Mouse (Mus musculus): ENCODE data around the gene Skint3. TPM values are rescaled to one million over a fixed set of nuclear protein-coding genes. Genes with fewer than 3 reads are reported as not detected.

The Skint3 gene
- total RNA-seq (2014; rRNA removed; ENCODE audit: low replicate concordance) (not detected in 2 replicates), polyA plus RNA-seq (2015; fragmentation: Nextera tagmentation; extraction: Ambion mirVana) (not detected in 2 replicates)

DNA sequence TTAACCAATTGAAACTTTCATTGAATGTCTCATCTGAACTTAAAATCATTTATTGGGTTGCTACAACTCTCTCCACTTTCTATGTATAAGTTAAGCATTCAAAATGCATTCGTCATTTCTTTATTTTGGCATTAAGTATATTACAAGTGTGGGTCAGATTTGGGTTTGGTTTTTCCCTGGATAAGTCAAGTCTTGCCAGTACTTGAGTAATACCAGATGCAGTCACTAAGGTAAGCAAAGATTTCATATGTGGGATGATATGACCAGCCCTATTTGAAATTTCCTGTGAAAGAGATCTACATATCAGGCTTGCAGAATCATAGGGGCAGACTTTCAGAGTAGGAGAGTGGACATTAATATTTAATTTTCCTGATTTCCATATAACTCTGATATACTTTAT, at the start of gene Skint3:
Gene Skint3, plus strand, starts transcription at position 301 of the 400 bp plus-strand sequence.
- H3K27me3 ChIP-seq (ENCODE audit: control insufficient read depth, insufficient read depth, low read length) = no peaks in the 10 kb centered on the region
- no peak within 1 kb of the TSS for H3K4me3 ChIP-seq (ENCODE audit: low read depth, low read length)
- DNase-seq (ENCODE audit: low spot score) (no peak), ATAC-seq (ENCODE audit: insufficient read depth, low read depth) (no peak)
- no peak within 1 kb of the TSS for H3K4me2 ChIP-seq (ENCODE audit: low read depth, low read length)
- H3K36me3 ChIP-seq (replicated peaks; ENCODE audit: control insufficient read depth, insufficient read depth, low read length) = no peaks in the 10 kb centered on the region
- H3K4me1 ChIP-seq (ENCODE audit: control insufficient read depth, insufficient read depth) = no peaks in the 10 kb centered on the region
- H3K9ac ChIP-seq (replicated peaks; ENCODE audit: low read depth, low read length) = no peak within 1 kb of the TSS
- H3K27ac ChIP-seq (ENCODE audit: low read depth) = no peak within 1 kb of the TSS
- no peak for TF ChIP-seq EP300 (IDR thresholded peaks at IDR 0.05; ENCODE audit: low read depth)
- no peak for TF ChIP-seq CTCF (IDR thresholded peaks at IDR 0.05; ENCODE audit: low read depth)
- 54% methylated on average over 1 of the region's 1 CpGs for WGBS
- H3K9me3 ChIP-seq (replicated peaks; ENCODE audit: control insufficient read depth, low read length) = no peaks in the 10 kb centered on the region

DNA sequence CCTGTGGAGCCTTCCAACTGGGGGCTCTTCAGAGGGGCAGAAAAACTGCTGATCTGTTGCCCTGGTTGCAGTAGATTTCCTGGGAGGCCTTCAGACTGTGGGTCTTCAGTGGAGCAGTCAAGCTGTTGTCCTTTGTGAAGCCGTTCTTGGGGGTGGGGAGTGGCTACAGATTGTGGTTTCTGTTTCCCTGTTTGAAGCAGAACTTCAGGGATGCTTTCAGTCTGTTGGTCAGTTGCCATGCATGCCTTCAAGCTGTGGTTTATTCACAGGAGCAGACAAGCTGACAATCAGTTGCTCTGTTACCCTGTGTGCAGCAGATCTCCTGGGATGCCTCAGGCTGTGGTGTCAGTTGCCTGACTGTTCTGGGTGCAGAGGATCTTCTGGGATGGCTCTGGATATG, 11.4 kb downstream of the Skint3 start:
- DNase-seq (ENCODE audit: low spot score) (no peak), ATAC-seq (ENCODE audit: insufficient read depth, low read depth) (no peak)
- Histone ChIP-seq H3K9ac (replicated peaks; ENCODE audit: low read depth, low read length) (no peak overlapping the region), H3K4me2 (ENCODE audit: low read depth, low read length) (no peak overlapping the region), H3K27me3 (ENCODE audit: control insufficient read depth, insufficient read depth, low read length) (no peaks in the 10 kb centered on the region), H3K4me1 (ENCODE audit: control insufficient read depth, insufficient read depth) (no peaks in the 10 kb centered on the region), H3K9me3 (replicated peaks; ENCODE audit: control insufficient read depth, low read length) (peaks cover 16% of the 10 kb centered on the region; the same call in 1 of the 2 replicates), H3K4me3 (ENCODE audit: low read depth, low read length) (no peak overlapping the region), H3K36me3 (replicated peaks; ENCODE audit: control insufficient read depth, insufficient read depth, low read length) (no peaks in the 10 kb centered on the region), H3K27ac (ENCODE audit: low read depth) (no peak overlapping the region)
- TF ChIP-seq EP300 (IDR thresholded peaks at IDR 0.05; ENCODE audit: low read depth) = no peak
- TF ChIP-seq CTCF (IDR thresholded peaks at IDR 0.05; ENCODE audit: low read depth) = no peak
- 27% methylated on average over 1 of the region's 1 CpGs for WGBS

GRCm38 (mm10) chr4:112243951-112244350, 11.9 kb downstream of the Skint3 start:
- H3K4me3 ChIP-seq (ENCODE audit: low read depth, low read length) = no peak overlapping the region
- ATAC-seq (ENCODE audit: insufficient read depth, low read depth) (no peak), DNase-seq (ENCODE audit: low spot score) (no peak)
- H3K27ac ChIP-seq (ENCODE audit: low read depth) = no peak overlapping the region
- no peak for TF ChIP-seq EP300 (IDR thresholded peaks at IDR 0.05; ENCODE audit: low read depth)
- TF ChIP-seq CTCF (IDR thresholded peaks at IDR 0.05; ENCODE audit: low read depth) = no peak
- peaks cover 19% of the 10 kb centered on the region; the same call in 1 of the 2 replicates for H3K9me3 ChIP-seq (replicated peaks; ENCODE audit: control insufficient read depth, low read length)
- no peak overlapping the region for H3K9ac ChIP-seq (replicated peaks; ENCODE audit: low read depth, low read length)
- no peaks in the 10 kb centered on the region for H3K36me3 ChIP-seq (replicated peaks; ENCODE audit: control insufficient read depth, insufficient read depth, low read length)
- no peaks in the 10 kb centered on the region for H3K27me3 ChIP-seq (ENCODE audit: control insufficient read depth, insufficient read depth, low read length)
- H3K4me2 ChIP-seq (ENCODE audit: low read depth, low read length) = no peak overlapping the region
- WGBS = 70% methylated on average over 3 of the region's 3 CpGs
- H3K4me1 ChIP-seq (ENCODE audit: control insufficient read depth, insufficient read depth) = no peaks in the 10 kb centered on the region

GRCm38 (mm10) chr4:112256022-112256421, 24.0 kb downstream of the Skint3 start:
- Histone ChIP-seq H3K4me2 (ENCODE audit: low read depth, low read length) (no peak overlapping the region), H3K4me1 (ENCODE audit: control insufficient read depth, insufficient read depth) (no peaks in the 10 kb centered on the region), H3K36me3 (replicated peaks; ENCODE audit: control insufficient read depth, insufficient read depth, low read length) (no peaks in the 10 kb centered on the region), H3K27me3 (ENCODE audit: control insufficient read depth, insufficient read depth, low read length) (no peaks in the 10 kb centered on the region), H3K9ac (replicated peaks; ENCODE audit: low read depth, low read length) (no peak overlapping the region), H3K27ac (ENCODE audit: low read depth) (no peak overlapping the region), H3K4me3 (ENCODE audit: low read depth, low read length) (no peak overlapping the region), H3K9me3 (replicated peaks; ENCODE audit: control insufficient read depth, low read length) (0 out of 2 replicates have a peak, but pooled peaks cover 2% of the 10 kb centered on the region)
- 58% methylated on average over 5 of the region's 5 CpGs for WGBS
- no peak for DNase-seq (ENCODE audit: low spot score)
- no peak for ATAC-seq (ENCODE audit: insufficient read depth, low read depth)
- no peak for TF ChIP-seq CTCF (IDR thresholded peaks at IDR 0.05; ENCODE audit: low read depth)
- TF ChIP-seq EP300 (IDR thresholded peaks at IDR 0.05; ENCODE audit: low read depth) = no peak

GRCm38 (mm10) chr4:112287178-112287974, 55.3 kb downstream of the Skint3 start:
- TF ChIP-seq CTCF (IDR thresholded peaks at IDR 0.05; ENCODE audit: low read depth) (no peak), EP300 (IDR thresholded peaks at IDR 0.05; ENCODE audit: low read depth) (no peak)
- Histone ChIP-seq H3K9me3 (replicated peaks; ENCODE audit: control insufficient read depth, low read length) (peaks cover 11% of the 10 kb centered on the region), H3K27me3 (ENCODE audit: control insufficient read depth, insufficient read depth, low read length) (no peaks in the 10 kb centered on the region), H3K9ac (replicated peaks; ENCODE audit: low read depth, low read length) (no peak overlapping the region), H3K27ac (ENCODE audit: low read depth) (no peak overlapping the region), H3K36me3 (replicated peaks; ENCODE audit: control insufficient read depth, insufficient read depth, low read length) (no peaks in the 10 kb centered on the region), H3K4me2 (ENCODE audit: low read depth, low read length) (no peak overlapping the region), H3K4me1 (ENCODE audit: control insufficient read depth, insufficient read depth) (no peaks in the 10 kb centered on the region), H3K4me3 (ENCODE audit: low read depth, low read length) (no peak overlapping the region)
- DNase-seq (ENCODE audit: low spot score) = no peak
- 69% methylated on average over 12 of the region's 12 CpGs for WGBS
- no peak for ATAC-seq (ENCODE audit: insufficient read depth, low read depth)

Measured in heart, postnatal 0 days (tissue).